Mouse (Mus musculus) adrenal gland (tissue): Measurements from ENCODE around the gene Nlgn3.

Source experiments
- intact Hi-C: fragments of 180-260 bp; cut with DNase I; formaldehyde crosslinking; loops from one replicate; pipeline ENCODE4 v1.15.1; 2025
- long read RNA-seq, 2 experiments: library from polyadenylated mRNA; unstranded; transcript quantifications; one replicate each; pipeline ENCODE4 v2.0.0; 2020; ENCODE audit warnings: borderline replicate concordance in 1 of 2; ENCODE audit not compliant: insufficient replicate concordance in 1 of 2

The Nlgn3 gene
- long read RNA-seq, experiment 1, partial matches to known transcripts = 1 of 4 reads
- long read RNA-seq, experiment 1, other reads (novel, unspliced or antisense) = 3 of 4 reads
- long read RNA-seq, experiment 2, partial matches to known transcripts = 0 of 9 reads
- long read RNA-seq, experiment 2, other reads (novel, unspliced or antisense) = 9 of 9 reads

- intact Hi-C loops = no loop called here
These were observed at the start of gene Nlgn3 for GRCm38 (mm10) chrX:101299055-101299454. TSS of gene Nlgn3 (plus strand) at chrX:101299168.

- intact Hi-C loops = no loop called here
These were observed 44.8 kb upstream of the Nlgn3 start, which contains the start of gene Foxo4 for GRCm38 (mm10) chrX:101253952-101254729. TSS of gene Foxo4 (plus strand) at chrX:101254528.

- intact Hi-C loops = no loop called here
These were observed 44.2 kb upstream of the Nlgn3 start for GRCm38 (mm10) chrX:101254740-101255139.

GRCm38 (mm10) chrX:101256603-101257002 lies 42.4 kb upstream of the Nlgn3 start:
- intact Hi-C loops = no loop called here

DNA sequence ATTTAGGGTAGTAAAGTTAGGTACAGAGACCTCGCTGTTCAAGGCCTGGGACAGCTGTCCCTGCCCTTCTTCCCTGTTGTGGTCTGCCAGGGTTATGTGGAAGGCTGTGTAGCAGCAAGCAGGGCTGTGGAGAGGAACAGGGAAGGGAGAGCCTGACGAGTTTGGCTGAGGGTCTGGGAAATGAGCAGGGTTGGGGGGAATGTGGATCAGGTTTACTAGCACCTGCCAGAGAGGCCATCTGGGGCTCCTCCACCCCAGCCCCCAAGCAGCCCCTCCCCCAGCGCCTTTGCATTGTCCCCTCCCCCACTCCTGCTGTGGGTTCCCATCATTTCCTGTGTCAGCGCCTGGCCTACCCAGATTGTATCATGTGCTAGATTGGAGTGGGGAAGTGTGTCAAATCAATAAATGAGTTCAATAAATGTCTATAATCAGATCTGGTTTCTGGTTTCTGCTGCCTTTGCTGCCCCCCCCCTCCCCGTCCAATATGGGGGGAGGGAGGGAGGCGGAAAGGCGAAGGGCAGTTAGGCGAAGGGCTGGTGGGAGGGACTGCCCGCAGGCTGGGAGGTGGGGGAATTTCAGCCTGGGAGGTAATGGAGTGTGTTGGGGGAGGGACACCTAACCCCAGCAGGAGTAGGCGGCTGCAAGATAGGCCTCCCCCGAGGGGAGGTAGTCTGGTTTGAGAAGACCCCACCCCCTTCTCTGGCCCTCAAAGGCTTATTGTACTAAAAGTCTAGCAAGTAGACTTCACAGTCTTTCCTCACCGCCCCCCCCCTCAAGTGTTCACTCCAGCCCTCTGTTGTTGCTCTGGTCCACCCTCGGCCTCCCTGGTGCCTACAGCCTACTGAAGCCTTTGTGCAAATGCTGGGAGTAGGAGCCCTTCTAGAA lies 38.3 kb upstream of the Nlgn3 start:
- intact Hi-C loops = no loop called here

DNA sequence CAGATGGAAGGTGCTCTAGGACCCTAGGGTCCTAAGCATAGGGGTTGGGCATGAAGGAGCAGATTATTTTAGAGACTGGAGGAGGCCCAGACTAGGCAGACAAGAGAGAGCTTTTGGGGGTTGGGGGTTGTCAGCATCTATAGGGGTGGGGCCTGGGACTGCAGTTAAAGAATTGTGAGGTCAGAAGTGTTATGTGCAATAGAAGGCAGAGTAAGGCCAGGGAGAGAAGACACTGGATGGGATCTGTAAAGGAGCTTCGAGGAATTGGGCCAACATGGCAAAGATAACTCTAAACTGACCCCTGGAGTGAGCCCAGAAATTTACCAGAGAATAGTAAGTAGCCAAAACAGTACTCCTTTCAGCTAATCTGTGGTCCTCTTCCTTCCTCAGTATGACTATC lies 35.1 kb upstream of the Nlgn3 start, which contains the start of gene Gm614:
Gm614 (minus strand) TSS at position 101 of the 400 bp plus-strand sequence.
- intact Hi-C loops = no loop called here

- intact Hi-C loops = no loop called here
These were observed 32.3 kb upstream of the Nlgn3 start for GRCm38 (mm10) chrX:101266631-101267030.

DNA sequence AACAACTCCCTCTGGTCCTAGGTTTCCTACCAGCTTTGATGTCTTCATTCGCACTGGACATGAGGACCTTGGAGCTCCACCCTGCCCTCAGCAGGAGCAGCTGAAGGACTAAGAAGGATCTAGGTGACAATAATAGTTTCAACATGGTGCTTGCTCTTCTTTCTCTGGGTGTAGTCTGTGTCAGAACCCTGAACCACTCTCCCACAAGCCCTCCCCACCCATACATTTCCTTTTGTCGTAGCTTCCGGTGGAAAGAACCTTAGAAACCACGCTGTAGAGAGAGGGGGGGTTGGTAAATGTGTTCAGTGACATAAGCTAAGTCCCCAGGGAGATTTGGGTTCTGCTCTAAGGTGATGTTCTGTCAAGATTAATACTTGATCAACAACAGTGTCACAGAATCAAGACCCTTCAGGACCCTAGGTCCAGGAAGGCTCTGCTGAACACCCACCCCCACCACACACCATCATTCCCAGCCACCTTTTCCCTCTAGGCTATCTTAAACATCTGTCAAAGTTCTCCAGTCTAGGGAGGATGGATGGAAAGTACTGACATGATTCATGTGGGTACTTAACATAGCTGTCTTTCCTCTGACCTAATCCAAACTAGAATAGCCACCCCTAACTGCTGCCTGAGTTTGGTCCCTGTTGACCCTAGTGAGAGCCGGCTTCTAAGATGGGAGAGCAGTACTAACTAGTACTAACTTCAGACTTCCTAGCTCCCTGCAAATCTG lies 30.8 kb upstream of the Nlgn3 start, which contains the start of gene Il2rg:
Il2rg (minus strand) TSS at position 231 of the 730 bp plus-strand sequence.
- intact Hi-C loops = no loop called here

DNA sequence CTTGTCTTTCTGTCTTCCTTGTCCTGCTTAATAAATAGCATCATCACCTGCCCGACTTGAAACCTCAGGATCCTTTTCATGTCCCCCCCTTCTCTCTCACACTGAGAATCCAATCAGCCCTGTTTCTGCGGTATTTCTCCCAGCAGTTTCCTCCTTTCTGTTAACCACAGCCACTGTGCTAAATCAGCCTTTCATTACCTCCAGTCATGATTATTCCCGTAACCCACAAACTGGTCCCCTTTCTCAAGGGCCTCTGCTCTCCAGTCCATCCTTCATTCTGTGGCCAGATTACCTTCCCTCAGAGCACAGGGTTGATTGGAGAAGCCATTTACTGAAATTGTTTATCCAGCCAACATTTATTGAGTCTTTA lies 30.2 kb upstream of the Nlgn3 start, which contains the start of gene Gm20489:
Gm20489 (minus strand) TSS at position 269 of the 370 bp plus-strand sequence.
- intact Hi-C loops = no loop called here

- intact Hi-C loops = no loop called here
These were observed 25.6 kb upstream of the Nlgn3 start for GRCm38 (mm10) chrX:101273410-101273809.

- intact Hi-C loops = no loop called here
These were observed 24.9 kb upstream of the Nlgn3 start, which contains the start of gene Med12 for GRCm38 (mm10) chrX:101273875-101274738. TSS of gene Med12 (plus strand) at chrX:101274030.

GRCm38 (mm10) chrX:101282813-101283212 lies 16.2 kb upstream of the Nlgn3 start:
- intact Hi-C loops = no loop called here

DNA sequence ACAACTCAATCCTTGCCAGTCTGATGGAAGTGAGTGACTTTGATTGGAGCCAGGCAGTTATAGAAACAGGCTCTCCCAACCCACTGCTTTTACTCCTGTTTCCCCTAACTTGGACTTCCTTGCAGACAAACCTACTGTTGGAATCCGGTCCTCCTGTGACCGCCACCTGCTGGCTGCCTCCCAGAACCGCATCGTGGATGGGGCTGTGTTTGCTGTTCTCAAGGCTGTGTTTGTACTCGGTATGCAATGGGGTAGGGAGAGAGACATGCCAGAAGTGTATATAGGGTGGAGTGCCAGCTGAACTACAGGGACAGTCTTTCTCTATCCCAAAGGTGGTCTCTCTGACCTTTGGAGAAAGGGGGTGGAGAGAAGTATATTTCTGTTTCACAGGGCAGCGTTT lies 13.4 kb upstream of the Nlgn3 start:
- intact Hi-C loops = no loop called here

- intact Hi-C loops = loop anchor here (2.0 kb wide), 1 partner anchor 155 kb away; no protein-coding TSS in a partner anchor
These were observed 12.9 kb upstream of the Nlgn3 start for GRCm38 (mm10) chrX:101285953-101286670.

- intact Hi-C loops = loop anchor here (2.0 kb wide), 1 partner anchor 157 kb away; no protein-coding TSS in a partner anchor
These were observed 11.4 kb upstream of the Nlgn3 start for GRCm38 (mm10) chrX:101287543-101287942.

DNA sequence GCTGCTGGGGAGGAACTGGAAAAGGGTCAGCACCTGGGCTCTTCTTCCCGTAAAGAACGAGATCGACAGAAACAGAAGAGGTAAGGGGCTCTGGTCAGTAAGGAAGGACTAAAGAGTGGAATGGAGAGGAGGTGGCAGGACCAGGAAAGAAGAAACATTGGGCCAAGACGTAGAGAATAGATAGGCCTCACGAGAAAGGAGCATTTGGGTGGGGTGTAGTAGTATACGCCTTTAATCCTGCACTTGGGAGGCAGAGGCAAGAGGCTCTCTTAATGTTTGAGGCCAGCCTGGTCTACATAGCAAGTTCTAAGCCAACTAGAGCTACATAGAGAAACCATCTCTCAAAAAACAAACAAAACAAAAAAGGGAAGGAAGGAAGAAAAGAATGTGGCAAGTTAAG lies 10.5 kb upstream of the Nlgn3 start:
- intact Hi-C loops = no loop called here

- intact Hi-C loops = no loop called here
These were observed 9.9 kb upstream of the Nlgn3 start for GRCm38 (mm10) chrX:101289037-101289436.

- intact Hi-C loops = no loop called here
These were observed 8.9 kb upstream of the Nlgn3 start for GRCm38 (mm10) chrX:101290111-101290510.
